Mouse (Mus musculus) liver, adult 2 months (tissue): Measurements from ENCODE around the gene Zcchc9.
A peak's percentile ranks its signal among the peaks of the same experiment; 100 is the strongest.

Experiments used
- CTCF ChIP-seq: fragments of 200-500 bp; IDR thresholded peaks from 2 replicates; pipeline ENCODE4 v1.5.1; 2011; ENCODE audit warnings: low read depth, low read length, control low read depth
- POLR2A ChIP-seq: fragments of 200-500 bp; IDR thresholded peaks from 2 replicates; pipeline ENCODE4 v1.6.1; 2011; ENCODE audit warnings: low read length, control low read depth; ENCODE audit not compliant: insufficient read depth; ENCODE audit errors: extremely low read depth

- TF ChIP-seq CTCF (peak; percentile 45), POLR2A (peak; percentile 83)
Measured at GRCm38 (mm10) chr13:91807155-91807839, at the start of gene Zcchc9.
